Mouse (Mus musculus): ENCODE data around the gene Kri1. TPM values are rescaled to one million over a fixed set of nuclear protein-coding genes. Genes with fewer than 3 reads are reported as not detected.

The Kri1 gene
- polyA plus RNA-seq, 1 experiment from 2014 or later, result 15.6 TPM

GRCm38 (mm10) chr9:21283994-21284393 is 3.8 kb downstream of the Kri1 start:
- Histone ChIP-seq H3K4me2 (replicated peaks) (no peak overlapping the region), H3K4me3 (replicated peaks; ENCODE audit: low read length) (no peak overlapping the region), H3K36me3 (replicated peaks; ENCODE audit: control insufficient read depth, insufficient read depth) (peaks cover 62% of the 10 kb centered on the region), H3K9me3 (ENCODE audit: control insufficient read depth, low read length) (no peaks in the 10 kb centered on the region), H3K27ac (no peak overlapping the region), H3K27me3 (ENCODE audit: control insufficient read depth, insufficient read depth, low read length) (no peaks in the 10 kb centered on the region), H3K9ac (no peak overlapping the region), H3K4me1 (replicated peaks; ENCODE audit: control insufficient read depth, insufficient read depth, low read length) (peaks cover 20% of the 10 kb centered on the region)
- DNase-seq (ENCODE audit: low spot score), result no peak
- WGBS, result 81% methylated on average over 3 of the region's 3 CpGs
- ATAC-seq (ENCODE audit: low FRiP score), result no peak

- Histone ChIP-seq H3K36me3 (replicated peaks; ENCODE audit: control insufficient read depth, insufficient read depth) (peaks cover 66% of the 10 kb centered on the region), H3K9me3 (ENCODE audit: control insufficient read depth, low read length) (no peaks in the 10 kb centered on the region), H3K4me1 (replicated peaks; ENCODE audit: control insufficient read depth, insufficient read depth, low read length) (peaks cover 16% of the 10 kb centered on the region), H3K4me2 (replicated peaks) (no peak overlapping the region), H3K4me3 (replicated peaks; ENCODE audit: low read length) (no peak overlapping the region), H3K27ac (no peak overlapping the region), H3K27me3 (ENCODE audit: control insufficient read depth, insufficient read depth, low read length) (no peaks in the 10 kb centered on the region), H3K9ac (no peak overlapping the region)
- DNase-seq (ENCODE audit: low spot score) (no peak), ATAC-seq (ENCODE audit: low FRiP score) (no peak)
- WGBS, result 96% methylated on average over 5 of the region's 5 CpGs
Observed at GRCm38 (mm10) chr9:21283591-21283990, 4.2 kb downstream of the Kri1 start.

DNA sequence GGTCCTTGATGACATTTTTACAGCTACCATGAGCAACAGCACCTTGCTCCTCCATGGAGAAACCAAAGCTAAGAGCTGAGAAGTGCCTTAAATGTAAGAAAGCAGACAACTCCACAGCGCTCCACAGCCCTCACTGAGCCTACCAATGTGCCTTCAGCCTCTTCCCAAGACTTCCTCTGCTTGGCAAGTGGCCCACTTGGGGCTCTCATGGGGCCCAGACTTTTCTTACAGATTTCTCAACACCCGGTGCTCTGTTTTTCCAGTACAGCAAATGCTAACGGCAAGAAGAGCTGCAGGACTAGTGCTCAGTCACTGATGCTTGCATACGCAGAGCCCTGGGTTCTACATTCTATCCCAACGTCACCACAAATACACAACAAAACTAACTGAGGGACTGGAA is 10.0 kb downstream of the Kri1 start:
- Histone ChIP-seq H3K9ac (no peak overlapping the region), H3K4me1 (replicated peaks; ENCODE audit: control insufficient read depth, insufficient read depth, low read length) (no peaks in the 10 kb centered on the region), H3K4me2 (replicated peaks) (no peak overlapping the region), H3K27ac (no peak overlapping the region), H3K27me3 (ENCODE audit: control insufficient read depth, insufficient read depth, low read length) (no peaks in the 10 kb centered on the region), H3K9me3 (ENCODE audit: control insufficient read depth, low read length) (no peaks in the 10 kb centered on the region), H3K36me3 (replicated peaks; ENCODE audit: control insufficient read depth, insufficient read depth) (peaks cover 93% of the 10 kb centered on the region), H3K4me3 (replicated peaks; ENCODE audit: low read length) (no peak overlapping the region)
- WGBS, result 93% methylated on average over 5 of the region's 5 CpGs
- DNase-seq (ENCODE audit: low spot score), result no peak
- no peak for ATAC-seq (ENCODE audit: low FRiP score)

DNA sequence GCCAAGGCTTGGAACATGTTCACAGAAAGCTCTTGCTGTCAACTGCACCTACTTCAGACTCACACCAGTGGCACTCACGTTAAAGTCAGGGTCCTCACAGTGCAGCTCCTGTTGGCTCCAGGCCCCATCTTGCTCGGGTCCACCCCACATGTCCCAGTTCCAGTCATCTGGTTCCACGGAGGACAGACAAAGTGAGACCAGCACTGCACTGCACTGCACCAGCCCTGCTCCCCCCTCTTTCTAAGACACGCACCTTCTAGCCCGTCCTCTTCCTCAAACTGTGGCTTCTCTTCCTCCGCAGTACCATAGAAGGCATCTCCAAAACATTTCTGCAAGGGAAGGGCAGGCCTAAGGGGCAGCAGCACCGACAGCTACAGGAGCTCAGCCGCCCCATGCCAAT is 11.5 kb downstream of the Kri1 start:
- Histone ChIP-seq H3K9ac (no peak overlapping the region), H3K4me2 (replicated peaks) (no peak overlapping the region), H3K9me3 (ENCODE audit: control insufficient read depth, low read length) (no peaks in the 10 kb centered on the region), H3K4me1 (replicated peaks; ENCODE audit: control insufficient read depth, insufficient read depth, low read length) (no peaks in the 10 kb centered on the region), H3K36me3 (replicated peaks; ENCODE audit: control insufficient read depth, insufficient read depth) (peaks cover 94% of the 10 kb centered on the region), H3K4me3 (replicated peaks; ENCODE audit: low read length) (no peak overlapping the region), H3K27me3 (ENCODE audit: control insufficient read depth, insufficient read depth, low read length) (no peaks in the 10 kb centered on the region), H3K27ac (no peak overlapping the region)
- 92% methylated on average over 8 of the region's 8 CpGs for WGBS
- no peak for ATAC-seq (ENCODE audit: low FRiP score)
- no peak for DNase-seq (ENCODE audit: low spot score)

GRCm38 (mm10) chr9:21275727-21276126 is 12.0 kb downstream of the Kri1 start:
- 94% methylated on average over 12 of the region's 12 CpGs for WGBS
- Histone ChIP-seq H3K27ac (no peak overlapping the region), H3K4me3 (replicated peaks; ENCODE audit: low read length) (no peak overlapping the region), H3K4me2 (replicated peaks) (no peak overlapping the region), H3K9me3 (ENCODE audit: control insufficient read depth, low read length) (no peaks in the 10 kb centered on the region), H3K36me3 (replicated peaks; ENCODE audit: control insufficient read depth, insufficient read depth) (peaks cover 94% of the 10 kb centered on the region), H3K9ac (no peak overlapping the region), H3K27me3 (ENCODE audit: control insufficient read depth, insufficient read depth, low read length) (no peaks in the 10 kb centered on the region), H3K4me1 (replicated peaks; ENCODE audit: control insufficient read depth, insufficient read depth, low read length) (no peaks in the 10 kb centered on the region)
- ATAC-seq (ENCODE audit: low FRiP score) (no peak), DNase-seq (ENCODE audit: low spot score) (no peak)

DNA sequence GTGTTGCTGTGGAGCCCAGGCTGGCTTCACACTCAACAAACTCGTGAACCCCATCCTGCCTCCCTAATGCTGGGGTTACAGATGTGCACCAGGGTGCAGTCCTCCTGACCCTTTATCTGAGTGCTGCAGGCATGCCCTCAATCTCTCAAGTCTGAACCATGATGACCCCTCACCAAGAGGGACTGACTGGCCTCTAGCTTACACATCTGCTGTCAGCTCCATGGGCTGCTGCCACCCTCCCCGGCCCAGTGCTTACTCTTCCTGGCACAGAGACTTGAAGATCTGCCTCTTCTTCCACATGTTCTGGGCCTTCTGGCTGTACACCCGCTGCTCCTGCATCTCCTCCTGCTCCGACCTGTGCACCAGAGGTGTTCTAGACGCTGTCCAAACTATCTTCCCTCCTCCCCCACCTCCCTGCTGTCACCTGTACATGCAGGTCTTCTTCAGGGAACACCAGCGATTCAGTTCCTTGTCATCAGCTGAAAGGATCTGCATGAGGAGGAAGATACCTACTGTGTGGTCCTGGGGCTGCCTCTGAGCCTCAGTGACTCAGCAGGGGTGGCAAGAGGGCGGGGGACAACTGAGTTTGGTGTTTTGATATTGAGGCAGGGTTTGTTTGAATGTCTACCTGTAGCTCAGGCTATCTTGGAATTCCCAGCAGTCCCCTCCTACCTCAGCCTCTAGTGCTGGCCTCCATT is 12.6 kb downstream of the Kri1 start:
- WGBS, result 87% methylated on average over 7 of the region's 7 CpGs
- ATAC-seq (ENCODE audit: low FRiP score), result no peak
- no peak overlapping the region for H3K4me2 ChIP-seq (replicated peaks)

DNA sequence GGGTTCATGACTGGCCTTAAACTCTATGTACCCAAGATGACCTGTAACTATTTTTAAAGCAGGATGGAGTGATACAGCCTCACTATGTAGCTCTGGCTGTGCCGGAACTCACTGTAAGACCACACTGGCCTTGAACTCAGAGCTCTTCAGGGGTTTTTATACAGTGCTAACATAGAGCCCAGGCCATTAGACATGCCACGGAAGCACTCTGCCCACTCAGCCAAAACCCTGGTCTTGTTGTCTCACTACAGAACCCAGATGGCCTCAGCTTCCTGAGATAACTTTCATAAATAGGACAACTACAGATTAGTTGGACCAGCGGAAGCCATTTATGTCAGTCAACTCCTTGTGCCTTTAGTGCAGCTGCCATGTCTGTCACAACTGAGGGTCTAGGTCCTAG is 13.4 kb downstream of the Kri1 start:
- Histone ChIP-seq H3K4me2 (replicated peaks) (no peak overlapping the region), H3K27me3 (ENCODE audit: control insufficient read depth, insufficient read depth, low read length) (no peaks in the 10 kb centered on the region), H3K9ac (no peak overlapping the region), H3K4me3 (replicated peaks; ENCODE audit: low read length) (no peak overlapping the region), H3K4me1 (replicated peaks; ENCODE audit: control insufficient read depth, insufficient read depth, low read length) (no peaks in the 10 kb centered on the region), H3K9me3 (ENCODE audit: control insufficient read depth, low read length) (no peaks in the 10 kb centered on the region), H3K27ac (no peak overlapping the region), H3K36me3 (replicated peaks; ENCODE audit: control insufficient read depth, insufficient read depth) (peaks cover 93% of the 10 kb centered on the region)
- DNase-seq (ENCODE audit: low spot score) (no peak), ATAC-seq (ENCODE audit: low FRiP score) (no peak)
- 96% methylated on average over 3 of the region's 3 CpGs for WGBS

More for the DNA sequence above, 12.6 kb downstream of the Kri1 start:
- DNase-seq (ENCODE audit: low spot score), result no peak
- Histone ChIP-seq H3K36me3 (replicated peaks; ENCODE audit: control insufficient read depth, insufficient read depth) (peaks cover 95% of the 10 kb centered on the region), H3K27me3 (ENCODE audit: control insufficient read depth, insufficient read depth, low read length) (no peaks in the 10 kb centered on the region), H3K27ac (no peak overlapping the region), H3K4me1 (replicated peaks; ENCODE audit: control insufficient read depth, insufficient read depth, low read length) (no peaks in the 10 kb centered on the region), H3K9ac (no peak overlapping the region), H3K9me3 (ENCODE audit: control insufficient read depth, low read length) (no peaks in the 10 kb centered on the region), H3K4me3 (replicated peaks; ENCODE audit: low read length) (no peak overlapping the region)

DNA sequence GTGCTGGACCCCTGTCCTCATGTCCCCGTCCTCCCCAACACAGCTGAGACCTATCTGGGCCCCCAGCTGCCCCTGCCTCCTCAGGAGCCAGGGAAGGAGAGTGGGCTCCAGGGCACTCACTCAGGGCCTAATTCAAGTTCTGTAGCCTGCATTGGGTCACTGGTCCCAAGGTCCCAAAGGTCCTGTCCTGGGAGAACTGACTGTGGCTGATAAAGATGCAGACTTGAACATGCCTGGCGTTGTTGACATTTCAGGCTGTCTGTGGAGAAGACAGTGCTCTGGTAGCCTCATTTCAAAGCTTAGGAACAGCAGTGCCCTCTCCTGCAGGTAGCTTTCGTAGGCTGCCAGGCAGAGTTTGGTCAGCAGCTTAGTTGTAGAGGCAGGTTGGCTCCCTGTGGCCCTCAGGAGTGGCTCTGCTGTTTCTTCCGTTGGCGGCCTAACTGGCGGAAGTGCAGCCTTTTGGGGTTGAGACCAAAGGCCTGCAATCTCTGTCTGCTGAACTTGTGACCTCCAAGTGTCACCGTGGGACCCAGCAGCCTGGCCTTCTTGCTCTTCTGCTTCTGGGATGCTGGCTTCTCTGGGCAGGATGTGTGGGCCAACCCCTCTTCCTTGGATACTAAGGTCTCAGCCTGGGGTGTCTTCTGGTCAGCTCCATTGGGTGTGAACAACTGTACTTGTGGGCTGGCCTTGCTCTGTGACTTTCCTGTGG is 14.1 kb downstream of the Kri1 start:
- 82% methylated on average over 7 of the region's 7 CpGs for WGBS
- Histone ChIP-seq H3K27me3 (ENCODE audit: control insufficient read depth, insufficient read depth, low read length) (no peaks in the 10 kb centered on the region), H3K4me1 (replicated peaks; ENCODE audit: control insufficient read depth, insufficient read depth, low read length) (no peaks in the 10 kb centered on the region), H3K36me3 (replicated peaks; ENCODE audit: control insufficient read depth, insufficient read depth) (peaks cover 93% of the 10 kb centered on the region), H3K9me3 (ENCODE audit: control insufficient read depth, low read length) (no peaks in the 10 kb centered on the region), H3K9ac (no peak overlapping the region), H3K4me2 (replicated peaks) (no peak overlapping the region), H3K4me3 (replicated peaks; ENCODE audit: low read length) (no peak overlapping the region), H3K27ac (no peak overlapping the region)
- DNase-seq (ENCODE audit: low spot score), result no peak
- no peak for ATAC-seq (ENCODE audit: low FRiP score)

DNA sequence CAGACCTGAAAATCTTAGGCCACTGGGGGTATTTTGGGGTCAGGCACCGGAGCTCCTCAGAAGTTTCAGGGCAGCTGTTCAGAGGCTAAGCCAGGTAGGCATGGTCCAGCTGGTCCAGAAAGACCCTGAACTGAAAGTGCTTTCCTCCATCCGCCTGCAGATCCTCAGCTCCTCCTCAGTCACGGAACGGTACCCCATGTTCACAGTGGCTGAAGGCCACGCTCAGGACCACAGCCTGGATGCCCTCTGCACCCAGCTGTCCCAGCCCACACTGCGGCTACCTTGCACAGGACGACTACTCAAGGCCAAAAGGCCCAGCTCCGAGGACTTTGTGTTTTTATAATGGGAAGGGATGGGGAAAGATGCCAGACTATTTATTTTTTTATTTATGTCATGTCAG is 14.7 kb downstream of the Kri1 start:
- ATAC-seq (ENCODE audit: low FRiP score) (no peak), DNase-seq (ENCODE audit: low spot score) (no peak)
- 88% methylated on average over 8 of the region's 8 CpGs for WGBS

More for the DNA sequence above, 14.7 kb downstream of the Kri1 start:
- no peak overlapping the region for H3K27ac ChIP-seq
- H3K27me3 ChIP-seq (ENCODE audit: control insufficient read depth, insufficient read depth, low read length), result no peaks in the 10 kb centered on the region
- H3K4me2 ChIP-seq (replicated peaks), result no peak overlapping the region
- H3K9me3 ChIP-seq (ENCODE audit: control insufficient read depth, low read length), result no peaks in the 10 kb centered on the region
- no peak overlapping the region for H3K9ac ChIP-seq
- H3K4me1 ChIP-seq (replicated peaks; ENCODE audit: control insufficient read depth, insufficient read depth, low read length), result no peaks in the 10 kb centered on the region
- H3K4me3 ChIP-seq (replicated peaks; ENCODE audit: low read length), result no peak overlapping the region
- H3K36me3 ChIP-seq (replicated peaks; ENCODE audit: control insufficient read depth, insufficient read depth), result peaks cover 93% of the 10 kb centered on the region
